Mouse (Mus musculus): ENCODE results near the gene Cox10. TPM values are rescaled to one million over a fixed set of nuclear protein-coding genes. Genes with fewer than 3 reads are reported as not detected.

Gene Cox10
- polyA plus RNA-seq, 1 experiment from 2014 or later = 21.9 TPM

DNA sequence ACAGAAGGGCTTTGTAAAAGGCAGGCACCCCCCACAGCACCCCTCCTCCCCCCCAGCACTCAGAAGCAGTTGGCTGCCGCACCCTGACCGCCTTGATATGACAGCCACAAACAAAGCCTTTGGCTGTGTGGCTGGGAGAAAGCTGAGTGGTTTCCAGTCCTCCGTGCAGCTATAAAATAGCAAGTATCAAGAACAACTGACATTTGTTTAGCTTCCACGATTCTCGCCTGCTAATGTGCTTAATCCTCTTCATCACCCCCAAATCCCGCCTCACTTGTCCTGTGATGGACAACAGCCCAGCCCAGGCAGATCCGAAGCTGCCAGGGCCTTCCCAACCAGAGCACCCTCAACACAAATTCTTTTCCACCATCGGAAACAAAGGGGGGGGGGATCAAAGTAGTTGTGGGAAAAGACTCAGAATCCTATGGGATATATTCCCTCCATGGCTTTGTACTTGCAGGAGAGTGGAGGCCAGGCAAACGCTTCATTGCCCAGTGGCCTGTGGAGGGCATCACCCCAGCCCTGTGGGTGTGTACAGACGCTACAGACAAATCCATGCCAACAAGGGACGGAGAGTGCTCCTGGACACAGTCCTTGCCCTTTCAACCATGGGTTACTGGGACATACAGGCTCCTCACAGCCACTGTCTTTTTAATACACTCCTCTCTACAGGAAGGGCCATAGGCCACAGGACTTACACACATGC lies 109.9 kb downstream of the Cox10 start:
- 34% methylated on average over 11 of the region's 11 CpGs for WGBS
- 0 out of 2 replicates have a peak overlapping the region, but pooled peaks have one; percentile 6 for H3K4me2 ChIP-seq (replicated peaks)
- H3K27ac ChIP-seq = no peak overlapping the region
- no peaks in the 10 kb centered on the region for H3K9me3 ChIP-seq
- no peak overlapping the region for H3K4me3 ChIP-seq
- H3K36me3 ChIP-seq = no peaks in the 10 kb centered on the region
- H3K9ac ChIP-seq = no peak overlapping the region
- no peaks in the 10 kb centered on the region for H3K27me3 ChIP-seq (replicated peaks)
- ATAC-seq (ENCODE audit: low FRiP score, low read depth) = no peak
- H3K4me1 ChIP-seq = peaks cover 17% of the 10 kb centered on the region

DNA sequence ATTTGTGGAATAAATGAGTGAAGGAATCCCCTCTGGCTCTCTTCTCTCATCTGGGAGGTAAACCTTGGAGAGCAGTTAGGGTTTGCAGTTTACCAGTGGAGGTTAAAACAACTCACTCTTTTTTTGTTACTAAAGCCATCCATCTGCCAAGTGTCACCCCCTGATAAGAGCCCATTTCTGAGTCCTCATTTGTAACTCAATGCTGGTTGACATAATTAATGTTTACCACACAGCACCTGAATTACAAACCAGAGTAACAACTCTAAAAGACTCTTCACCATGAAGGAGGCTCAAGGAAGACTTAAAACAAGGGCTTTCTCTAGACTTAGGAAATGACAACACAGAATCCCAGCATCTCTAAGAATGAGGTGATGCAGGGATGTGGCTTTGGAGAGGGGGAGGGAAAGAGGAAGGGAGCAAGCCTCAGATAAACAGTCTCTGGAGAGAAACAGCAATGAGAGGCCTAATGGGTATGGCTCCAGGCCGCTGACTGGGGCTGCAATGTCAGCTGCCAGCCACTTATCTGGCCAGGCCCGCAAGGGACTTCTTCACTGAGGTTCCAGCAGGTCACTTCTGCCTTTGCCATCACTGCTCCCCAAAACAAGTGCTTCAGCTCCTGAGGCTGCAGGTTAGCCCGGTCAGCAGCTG lies 110.8 kb downstream of the Cox10 start:
- WGBS = 34% methylated on average over 3 of the region's 3 CpGs
- Histone ChIP-seq H3K27me3 (replicated peaks) (no peaks in the 10 kb centered on the region), H3K4me1 (peaks cover 17% of the 10 kb centered on the region), H3K9me3 (no peaks in the 10 kb centered on the region), H3K4me3 (no peak overlapping the region), H3K9ac (no peak overlapping the region), H3K36me3 (peaks cover 3% of the 10 kb centered on the region; the same call in 1 of the 2 replicates), H3K4me2 (replicated peaks) (0 out of 2 replicates have a peak overlapping the region, but pooled peaks have one; percentile 6), H3K27ac (no peak overlapping the region)
- ATAC-seq (ENCODE audit: low FRiP score, low read depth) = peak; percentile 44; the same call in 1 of the 2 replicates

DNA sequence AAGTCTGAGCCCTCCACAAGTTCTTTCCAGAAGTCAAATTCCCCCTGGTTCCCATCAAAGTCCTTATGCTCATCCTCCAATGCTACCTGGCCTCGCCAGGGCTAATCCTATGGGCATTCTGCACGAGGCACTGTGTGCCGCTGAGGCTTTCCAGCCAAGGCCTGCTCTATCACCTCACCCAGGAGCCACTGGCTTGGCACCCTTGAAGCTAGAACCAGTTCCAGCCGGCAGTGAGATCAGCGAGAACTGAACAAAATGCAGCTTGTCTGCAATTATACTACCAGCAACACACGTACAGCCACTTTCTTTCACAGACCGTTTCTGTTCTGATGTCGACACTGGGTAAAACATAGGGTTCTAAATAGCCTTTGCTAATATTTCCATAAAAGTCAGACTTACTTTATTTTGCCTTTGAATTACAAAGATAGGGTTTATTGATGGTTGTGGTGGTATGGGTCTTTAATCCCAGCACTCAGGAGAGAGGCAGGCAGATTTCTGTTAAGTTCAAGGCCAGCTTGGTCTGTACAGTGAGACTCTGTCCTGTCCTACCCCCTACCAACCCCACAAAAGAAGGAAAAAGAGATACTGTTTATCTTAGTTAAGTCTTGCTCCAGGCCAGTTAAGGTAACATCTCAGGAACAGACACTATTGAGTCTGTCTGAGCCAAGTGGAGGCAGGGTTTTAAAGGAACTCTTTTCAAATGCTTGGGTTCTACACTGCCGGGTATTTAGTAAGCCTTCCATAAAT lies 111.5 kb downstream of the Cox10 start:
- Histone ChIP-seq H3K27ac (no peak overlapping the region), H3K4me2 (replicated peaks) (no peak overlapping the region), H3K27me3 (replicated peaks) (no peaks in the 10 kb centered on the region), H3K4me1 (peaks cover 17% of the 10 kb centered on the region), H3K9me3 (no peaks in the 10 kb centered on the region), H3K36me3 (peaks cover 10% of the 10 kb centered on the region; the same call in 1 of the 2 replicates), H3K4me3 (no peak overlapping the region), H3K9ac (no peak overlapping the region)
- ATAC-seq (ENCODE audit: low FRiP score, low read depth) = no peak
- 79% methylated on average over 9 of the region's 9 CpGs for WGBS

DNA sequence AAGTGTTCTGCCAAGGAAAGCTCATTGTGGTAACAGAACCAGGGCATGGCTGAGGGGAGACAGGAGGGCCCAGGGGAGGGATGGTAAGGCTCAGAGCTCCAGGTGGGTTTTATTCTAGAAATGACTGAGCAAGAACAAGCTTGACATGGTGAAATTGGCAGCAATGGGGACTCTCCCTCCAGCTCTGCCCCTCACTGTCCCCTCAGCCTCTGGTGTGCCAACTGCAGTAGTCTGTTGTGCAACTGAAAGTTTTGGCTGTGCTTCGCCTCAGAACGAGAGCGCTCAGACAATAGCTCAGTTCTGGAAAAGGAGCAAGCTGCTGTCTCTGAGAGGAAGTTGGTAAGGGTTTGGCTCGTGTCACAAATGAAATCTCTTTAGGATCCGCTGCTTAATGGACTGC lies 113.8 kb downstream of the Cox10 start:
- 71% methylated on average over 5 of the region's 5 CpGs for WGBS
- no peak overlapping the region for H3K9ac ChIP-seq

DNA sequence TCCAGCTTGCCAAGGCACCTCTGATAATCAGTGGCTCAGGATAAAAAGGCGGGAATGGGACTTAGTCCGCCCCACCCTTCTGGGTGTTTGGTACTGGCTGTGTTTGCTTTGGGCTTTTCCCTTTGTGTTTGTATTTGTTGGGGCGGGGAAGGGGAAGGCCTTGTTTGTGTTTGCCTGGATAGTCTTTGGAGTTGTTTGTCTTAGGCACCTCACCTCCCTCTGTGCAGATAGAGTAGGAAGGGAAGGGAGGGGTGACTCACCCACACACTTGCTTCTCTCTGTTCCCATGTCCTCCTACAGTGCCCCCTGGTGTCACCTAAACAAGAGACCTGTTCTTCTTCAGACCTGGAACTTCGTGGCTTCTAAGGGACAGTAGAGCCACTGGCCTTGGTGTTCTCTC lies 122.1 kb downstream of the Cox10 start:
- no peaks in the 10 kb centered on the region for H3K36me3 ChIP-seq
- peaks cover 14% of the 10 kb centered on the region; the same call in 1 of the 2 replicates for H3K4me1 ChIP-seq
- H3K27me3 ChIP-seq (replicated peaks) = peaks cover 5% of the 10 kb centered on the region; the same call in 1 of the 2 replicates
- H3K4me2 ChIP-seq (replicated peaks) = no peak overlapping the region
- no peak overlapping the region for H3K4me3 ChIP-seq
- 23% methylated on average over 4 of the region's 4 CpGs for WGBS
- no peak overlapping the region for H3K9ac ChIP-seq
- no peak for ATAC-seq (ENCODE audit: low FRiP score, low read depth)
- H3K27ac ChIP-seq = no peak overlapping the region
- no peaks in the 10 kb centered on the region for H3K9me3 ChIP-seq

More for the DNA sequence above, 113.8 kb downstream of the Cox10 start:
- Histone ChIP-seq H3K4me3 (no peak overlapping the region), H3K4me1 (peaks cover 17% of the 10 kb centered on the region), H3K36me3 (peaks cover 10% of the 10 kb centered on the region; the same call in 1 of the 2 replicates), H3K27me3 (replicated peaks) (no peaks in the 10 kb centered on the region), H3K27ac (no peak overlapping the region), H3K9me3 (no peaks in the 10 kb centered on the region), H3K4me2 (replicated peaks) (no peak overlapping the region)
- no peak for ATAC-seq (ENCODE audit: low FRiP score, low read depth)

GRCm38 (mm10) chr11:63956748-63957147 lies 122.5 kb downstream of the Cox10 start:
- Histone ChIP-seq H3K27ac (no peak overlapping the region), H3K4me1 (peaks cover 19% of the 10 kb centered on the region; the same call in 1 of the 2 replicates), H3K4me3 (no peak overlapping the region), H3K27me3 (replicated peaks) (peaks cover 5% of the 10 kb centered on the region; the same call in 1 of the 2 replicates), H3K4me2 (replicated peaks) (no peak overlapping the region), H3K9ac (no peak overlapping the region), H3K9me3 (no peaks in the 10 kb centered on the region), H3K36me3 (no peaks in the 10 kb centered on the region)
- 22% methylated on average over 7 of the region's 7 CpGs for WGBS
- no peak for ATAC-seq (ENCODE audit: low FRiP score, low read depth)

DNA sequence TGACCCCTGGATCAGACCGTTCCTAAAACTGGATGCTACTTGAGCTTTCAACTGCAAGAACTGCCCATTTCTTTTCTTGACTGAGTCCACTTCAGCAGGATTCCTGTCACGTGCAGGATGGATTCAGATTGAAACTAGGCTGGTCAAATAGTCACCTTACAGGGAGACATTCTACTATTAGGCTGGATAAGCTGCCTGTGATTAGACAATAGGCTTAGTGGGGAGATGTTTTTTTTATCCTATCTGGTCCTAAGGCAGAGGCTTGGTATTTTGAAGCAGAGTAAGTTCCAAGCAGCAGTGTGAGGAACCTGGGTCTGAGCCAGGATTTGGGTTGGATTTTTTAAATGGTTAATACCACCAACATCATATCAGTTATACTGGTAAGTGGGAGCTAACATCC lies 125.4 kb downstream of the Cox10 start:
- Histone ChIP-seq H3K27me3 (replicated peaks) (peaks cover 5% of the 10 kb centered on the region; the same call in 1 of the 2 replicates), H3K27ac (no peak overlapping the region), H3K4me1 (peaks cover 20% of the 10 kb centered on the region; the same call in 1 of the 2 replicates), H3K4me3 (no peak overlapping the region), H3K36me3 (no peaks in the 10 kb centered on the region), H3K9me3 (no peaks in the 10 kb centered on the region), H3K9ac (no peak overlapping the region), H3K4me2 (replicated peaks) (no peak overlapping the region)
- ATAC-seq (ENCODE audit: low FRiP score, low read depth) = no peak
- WGBS = 87% methylated on average over 2 of the region's 2 CpGs

DNA sequence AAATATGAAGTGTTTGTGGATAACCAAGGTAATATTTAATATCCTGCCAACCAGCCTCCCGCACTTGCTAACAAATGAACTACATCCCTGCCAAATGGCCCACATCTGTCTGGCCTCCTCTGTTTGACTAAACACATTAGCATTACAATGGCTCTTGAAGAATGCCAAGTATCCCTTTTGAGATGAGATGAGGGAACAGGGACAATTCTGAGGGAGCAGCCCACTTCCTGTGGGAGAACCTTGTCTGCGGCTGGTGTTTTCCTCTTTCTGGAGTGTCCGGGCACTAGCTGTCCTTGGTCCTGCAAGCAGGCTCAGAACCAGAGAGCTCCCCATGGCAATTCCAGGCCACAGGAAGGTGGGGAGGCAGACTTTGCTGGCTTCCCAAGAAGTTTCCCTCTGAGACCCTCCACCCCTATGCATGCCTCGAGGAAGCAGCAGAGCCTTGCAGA lies 126.5 kb downstream of the Cox10 start:
- H3K4me1 ChIP-seq = peaks cover 20% of the 10 kb centered on the region; the same call in 1 of the 2 replicates
- no peaks in the 10 kb centered on the region for H3K9me3 ChIP-seq
- H3K36me3 ChIP-seq = no peaks in the 10 kb centered on the region
- H3K9ac ChIP-seq = no peak overlapping the region
- H3K4me2 ChIP-seq (replicated peaks) = peak overlapping the region; percentile 57
- H3K27ac ChIP-seq = no peak overlapping the region
- no peak; the same call in 1 of the 2 replicates for ATAC-seq (ENCODE audit: low FRiP score, low read depth)
- H3K4me3 ChIP-seq = no peak overlapping the region
- peaks cover 5% of the 10 kb centered on the region; the same call in 1 of the 2 replicates for H3K27me3 ChIP-seq (replicated peaks)
- 15% methylated on average over 4 of the region's 4 CpGs for WGBS

DNA sequence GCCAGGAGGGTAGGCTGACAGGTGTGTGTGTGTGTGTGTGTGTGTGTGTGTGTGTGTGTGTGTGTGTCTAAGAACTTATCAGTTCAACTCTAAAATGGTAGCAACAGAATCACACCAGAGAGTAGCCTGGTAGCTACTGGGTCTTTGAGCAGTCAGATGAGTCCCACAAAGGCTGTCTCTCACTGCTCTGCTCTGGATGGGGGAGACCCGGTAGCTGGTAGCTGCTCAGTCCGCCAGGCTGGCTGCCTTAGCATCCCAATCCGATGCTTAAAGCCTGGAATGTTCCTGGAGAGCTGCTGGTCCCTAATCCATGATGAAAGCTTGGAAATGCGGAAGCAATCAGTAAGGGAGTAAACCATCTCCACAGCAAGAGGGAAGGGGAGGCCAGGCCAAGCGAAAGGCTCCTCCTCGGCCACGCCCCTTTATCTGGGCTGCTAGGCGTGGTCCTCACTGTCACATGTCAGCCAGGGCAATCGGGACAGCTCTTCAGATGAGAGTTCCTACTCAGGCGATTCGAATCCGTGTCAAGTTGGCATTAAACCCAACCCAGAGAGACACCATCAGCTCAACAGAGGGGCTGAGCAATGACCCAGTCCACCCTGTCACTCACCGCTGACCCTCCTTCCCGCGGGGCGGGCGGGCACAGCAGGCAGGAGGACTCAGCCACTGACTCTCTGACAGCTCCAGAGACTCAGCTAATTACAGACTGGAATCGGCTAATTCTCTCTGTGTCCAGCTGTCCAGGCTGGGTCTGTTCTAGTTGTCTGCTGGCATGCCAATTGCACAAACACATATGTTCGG lies 127.2 kb downstream of the Cox10 start:
- peak overlapping the region; percentile 57 for H3K4me2 ChIP-seq (replicated peaks)
- H3K9ac ChIP-seq = peak overlapping the region; percentile 22; the same call in 1 of the 2 replicates
- no peak overlapping the region for H3K27ac ChIP-seq
- WGBS = 5% methylated on average over 19 of the region's 19 CpGs
- H3K27me3 ChIP-seq (replicated peaks) = peaks cover 5% of the 10 kb centered on the region; the same call in 1 of the 2 replicates
- ATAC-seq (ENCODE audit: low FRiP score, low read depth) = peak; percentile 71
- H3K9me3 ChIP-seq = no peaks in the 10 kb centered on the region
- H3K4me1 ChIP-seq = peaks cover 20% of the 10 kb centered on the region; the same call in 1 of the 2 replicates
- H3K4me3 ChIP-seq = peak overlapping the region; percentile 23
- H3K36me3 ChIP-seq = no peaks in the 10 kb centered on the region

DNA sequence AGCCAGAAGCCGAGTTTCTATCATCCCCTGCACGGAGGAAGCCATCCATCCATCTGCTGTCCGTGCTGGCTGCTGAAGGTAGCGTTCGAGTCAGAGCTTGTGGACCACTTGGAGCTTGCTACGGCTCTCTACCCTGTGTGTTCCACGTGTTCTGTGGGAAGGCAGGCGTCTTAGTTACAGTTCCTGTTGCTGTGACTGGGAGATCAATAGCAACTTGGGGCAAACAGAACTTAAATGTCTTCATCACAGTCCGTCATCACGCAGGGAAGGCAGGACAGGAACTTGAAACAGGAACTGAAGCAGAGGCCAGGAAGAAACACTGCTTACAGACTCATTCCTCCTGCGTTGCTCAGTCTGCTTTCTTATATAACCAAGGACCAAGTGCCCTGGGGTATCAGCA lies 130.9 kb downstream of the Cox10 start:
- WGBS = 90% methylated on average over 11 of the region's 11 CpGs
- no peaks in the 10 kb centered on the region; the same call in 1 of the 2 replicates for H3K27me3 ChIP-seq (replicated peaks)

GRCm38 (mm10) chr11:63947024-63947423 lies 132.2 kb downstream of the Cox10 start:
- Histone ChIP-seq H3K4me1 (peaks cover 4% of the 10 kb centered on the region; the same call in 1 of the 2 replicates), H3K9ac (no peak overlapping the region), H3K9me3 (no peaks in the 10 kb centered on the region), H3K27ac (no peak overlapping the region), H3K4me2 (replicated peaks) (no peak overlapping the region), H3K36me3 (no peaks in the 10 kb centered on the region), H3K27me3 (replicated peaks) (no peaks in the 10 kb centered on the region), H3K4me3 (no peak overlapping the region)
- 92% methylated on average over 2 of the region's 2 CpGs for WGBS
- ATAC-seq (ENCODE audit: low FRiP score, low read depth) = no peak

More for the DNA sequence above, 130.9 kb downstream of the Cox10 start:
- Histone ChIP-seq H3K27ac (no peak overlapping the region), H3K4me2 (replicated peaks) (no peak overlapping the region), H3K4me3 (no peak overlapping the region), H3K9me3 (no peaks in the 10 kb centered on the region), H3K36me3 (no peaks in the 10 kb centered on the region), H3K4me1 (peaks cover 16% of the 10 kb centered on the region; the same call in 1 of the 2 replicates), H3K9ac (no peak overlapping the region)
- no peak for ATAC-seq (ENCODE audit: low FRiP score, low read depth)

All from neural tube, embryonic 12.5 days (tissue).